Mouse (Mus musculus) v-Abl transformed pro-B cells (cell line): Measurements from ENCODE around the gene Mipep.

ENCODE experiments used
- in situ Hi-C, 2 experiments: fragments of 400-800 bp; cut with MboI; formaldehyde crosslinking; loops; one replicate each; pipeline ENCODE4 v1.15.1; 2025; ENCODE audit not compliant: unreplicated experiment in 2 of 2

Mipep gene

GRCm38 (mm10) chr14:60752892-60753800 lies 31.2 kb upstream of the Mipep start:
- in situ Hi-C loops, result loop anchor here (5.0 kb wide), 1 partner anchor 41 kb away; no protein-coding TSS in a partner anchor

GRCm38 (mm10) chr14:60753801-60754126 lies 30.6 kb upstream of the Mipep start:
- in situ Hi-C loops, result loop anchor here (5.0 kb wide), 1 partner anchor 41 kb away; no protein-coding TSS in a partner anchor

- in situ Hi-C loops, result loop anchor here (5.0 kb wide), 1 partner anchor 42 kb away; no protein-coding TSS in a partner anchor
These were observed 29.7 kb upstream of the Mipep start for GRCm38 (mm10) chr14:60754656-60755055.

- in situ Hi-C loops, result no loop called here
These were observed 28.1 kb upstream of the Mipep start for GRCm38 (mm10) chr14:60756271-60756670.

GRCm38 (mm10) chr14:60757265-60757664 lies 27.1 kb upstream of the Mipep start:
- in situ Hi-C loops, result no loop called here

GRCm38 (mm10) chr14:60757722-60758121 lies 26.7 kb upstream of the Mipep start:
- in situ Hi-C loops, result no loop called here

- in situ Hi-C loops, result no loop called here
These were observed 25.3 kb upstream of the Mipep start for GRCm38 (mm10) chr14:60759097-60759496.

GRCm38 (mm10) chr14:60761801-60762200 lies 22.6 kb upstream of the Mipep start:
- in situ Hi-C loops, result no loop called here

- in situ Hi-C loops, result no loop called here
These were observed 21.6 kb upstream of the Mipep start for GRCm38 (mm10) chr14:60762754-60763153.

GRCm38 (mm10) chr14:60763746-60764145 lies 20.6 kb upstream of the Mipep start:
- in situ Hi-C loops, result no loop called here

- in situ Hi-C loops, result no loop called here
These were observed 19.8 kb upstream of the Mipep start for GRCm38 (mm10) chr14:60764526-60764925.

- in situ Hi-C loops, result no loop called here
These were observed 19.3 kb upstream of the Mipep start for GRCm38 (mm10) chr14:60765025-60765424.

GRCm38 (mm10) chr14:60767884-60768283 lies 16.5 kb upstream of the Mipep start, which contains the start of gene C1qtnf9:
Gene C1qtnf9 (plus strand): TSS chr14:60768134.
- in situ Hi-C loops, result no loop called here

- in situ Hi-C loops, result no loop called here
These were observed 15.0 kb upstream of the Mipep start for GRCm38 (mm10) chr14:60769340-60769739.

- in situ Hi-C loops, result loop anchor here in 1 of 2 experiments (10.0 kb wide), 2 partner anchors 66 to 1166 kb away; no protein-coding TSS in a partner anchor
These were observed 13.8 kb upstream of the Mipep start for GRCm38 (mm10) chr14:60770594-60770993.

GRCm38 (mm10) chr14:60771057-60771456 lies 13.3 kb upstream of the Mipep start:
- in situ Hi-C loops, result loop anchor here in 1 of 2 experiments (10.0 kb wide), 2 partner anchors 66 to 1166 kb away; no protein-coding TSS in a partner anchor

- in situ Hi-C loops, result loop anchor here in 1 of 2 experiments (10.0 kb wide), 2 partner anchors 69 to 1169 kb away; no protein-coding TSS in a partner anchor
These were observed 10.9 kb upstream of the Mipep start for GRCm38 (mm10) chr14:60773476-60773875.

GRCm38 (mm10) chr14:60776521-60776920 lies 7.9 kb upstream of the Mipep start:
- in situ Hi-C loops, result loop anchor here (5.0 to 10.0 kb wide), 4 partner anchors 72 to 1172 kb away; no protein-coding TSS in a partner anchor

- in situ Hi-C loops, result loop anchor here (5.0 to 10.0 kb wide), 4 partner anchors 73 to 1173 kb away; no protein-coding TSS in a partner anchor
These were observed 6.9 kb upstream of the Mipep start for GRCm38 (mm10) chr14:60777485-60777919.

- in situ Hi-C loops, result loop anchor here (5.0 to 10.0 kb wide), 4 partner anchors 74 to 1174 kb away; no protein-coding TSS in a partner anchor
These were observed 5.2 kb upstream of the Mipep start for GRCm38 (mm10) chr14:60779198-60779597.

GRCm38 (mm10) chr14:60782121-60782656 lies 2.2 kb upstream of the Mipep start:
- in situ Hi-C loops, result no loop called here
